Comparison of ENCODE assay signal across 14 mouse cellular contexts in the genomic region with DNA sequence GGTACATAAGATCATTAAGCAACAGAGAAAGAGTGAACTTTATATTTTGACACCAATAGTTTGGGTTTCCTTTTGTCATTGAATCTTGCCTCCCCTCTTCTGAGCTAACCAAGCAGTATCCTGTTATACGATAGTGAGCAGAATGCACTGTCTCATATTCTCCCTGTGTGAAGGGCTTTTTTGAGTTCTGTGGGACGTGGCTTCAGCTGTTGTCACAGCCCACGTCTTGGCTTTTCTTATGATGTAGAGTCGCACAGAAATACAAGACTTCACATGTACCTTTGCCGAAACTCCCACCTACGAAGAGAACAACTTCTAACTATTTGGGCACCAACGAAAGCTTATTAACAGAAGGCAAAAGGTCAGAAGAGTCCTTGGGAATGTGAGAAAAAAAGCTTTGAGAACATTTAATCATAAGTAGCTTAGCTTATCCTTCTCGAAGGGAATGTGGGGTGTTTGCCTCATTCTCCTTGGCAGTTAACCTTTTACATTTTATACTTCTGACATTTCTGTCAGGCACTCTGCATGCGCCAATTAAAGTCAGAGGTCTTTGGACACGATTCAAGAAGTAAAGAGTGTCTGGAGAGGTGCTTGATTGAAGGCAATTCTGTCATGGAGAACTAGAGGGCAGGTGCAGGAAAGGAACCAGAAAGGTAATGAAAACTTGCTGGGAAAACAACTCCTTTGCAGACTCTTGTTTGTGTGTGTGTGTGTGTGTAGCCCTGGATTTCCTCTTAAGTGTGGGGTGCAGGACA. TPM values are rescaled to one million over a fixed set of nuclear protein-coding genes. Genes with fewer than 3 reads are reported as not detected.
DNase-seq lines count a peak whose midpoint lies in the region; ATAC-seq and TF ChIP-seq lines count a peak whose summit lies in the region.
"Had no signal": no experiment of that assay in that cellular context is flagged by ENCODE, and none has a peak within 500 bp of the region (broad histone marks: within the 10 kb centered on the region; RNA-seq: fewer than 3 reads in every experiment).

No protein-coding gene starts in this region.

- no peaks in the 10 kb centered on the region for H3K27me3 ChIP-seq in kidney, adult 2 months (replicated peaks; ENCODE audit: control insufficient read depth, insufficient read depth, low read length)
- H3K27me3 ChIP-seq in kidney, embryonic 15.5 days = no peaks in the 10 kb centered on the region
- H3K27me3 ChIP-seq: embryonic facial prominence, embryonic 12.5 days; forebrain, embryonic 12.5 days had no signal

- no peak overlapping the region for H3K4me2 ChIP-seq in kidney, embryonic 15.5 days
- H3K4me2 ChIP-seq: embryonic facial prominence, embryonic 12.5 days; forebrain, embryonic 12.5 days had no signal

- no peak for TF ChIP-seq CTCF in kidney, adult 2 months (conservative IDR thresholded peaks at IDR 0.05; ENCODE audit: insufficient read depth, insufficient read length, low read depth, low read length)

- no peaks in the 10 kb centered on the region; the same call in 1 of the 2 replicates for H3K36me3 ChIP-seq in kidney, adult 2 months (ENCODE audit: control insufficient read depth, insufficient read depth, low read length)
- H3K36me3 ChIP-seq in kidney, embryonic 15.5 days = no peaks in the 10 kb centered on the region
- H3K36me3 ChIP-seq: embryonic facial prominence, embryonic 12.5 days; forebrain, embryonic 12.5 days had no signal

- intact Hi-C loops in left cerebral cortex, postnatal 36 days (cut with DNase I) = no loop called here

- no peaks in the 10 kb centered on the region for H3K4me1 ChIP-seq in kidney, adult 2 months (ENCODE audit: control insufficient read depth, insufficient read depth, low read length)
- no peaks in the 10 kb centered on the region for H3K4me1 ChIP-seq in kidney, embryonic 15.5 days
- H3K4me1 ChIP-seq: embryonic facial prominence, embryonic 12.5 days had no signal

- WGBS in kidney, adult 2 months = 45% methylated on average over 10 of the region's 10 CpGs
- 55% methylated on average over 10 of the region's 10 CpGs for WGBS in kidney, embryonic 15.5 days

- H3K4me3 ChIP-seq in kidney, adult 2 months (ENCODE audit: insufficient read depth, low read depth, low read length) = no peak overlapping the region
- no peak overlapping the region for H3K4me3 ChIP-seq in kidney, embryonic 15.5 days (replicated peaks)
- H3K4me3 ChIP-seq: embryonic facial prominence, embryonic 12.5 days; forebrain, embryonic 12.5 days had no signal

- no peak for ATAC-seq in kidney, embryonic 15.5 days (replicated peaks; ENCODE audit: low FRiP score)

- TF ChIP-seq POLR2A in kidney, adult 2 months (IDR thresholded peaks at IDR 0.05; ENCODE audit: low read depth, low read length) = no peak

- H3K9me3 ChIP-seq in kidney, embryonic 15.5 days (replicated peaks) = no peaks in the 10 kb centered on the region
- H3K9me3 ChIP-seq: embryonic facial prominence, embryonic 12.5 days; forebrain, embryonic 12.5 days had no signal

- H3K9ac ChIP-seq in kidney, embryonic 15.5 days = no peak overlapping the region
- H3K9ac ChIP-seq: embryonic facial prominence, embryonic 12.5 days; forebrain, embryonic 12.5 days had no signal

- H3K27ac ChIP-seq in kidney, adult 2 months (ENCODE audit: insufficient read depth, low read depth, low read length) = no peak overlapping the region
- H3K27ac ChIP-seq in kidney, embryonic 15.5 days = no peak overlapping the region
- H3K27ac ChIP-seq: embryonic facial prominence, embryonic 12.5 days; forebrain, embryonic 12.5 days; macrophage had no signal

- peak; percentile 21 for DNase-seq in kidney, adult 2 months
- DNase-seq in right cerebral cortex, adult 2 months (ENCODE audit: low spot score in 2 of 2) = peak; percentile 58 to 63
- no peak for DNase-seq in right cerebral cortex, postnatal 4 days
- peak; percentile 39 to 40 for DNase-seq in left cerebral cortex, postnatal 36 days (ENCODE audit: low spot score in 2 of 2)
- DNase-seq in urinary bladder, adult 2 months (ENCODE audit: low spot score) = no peak
- DNase-seq in thymus, postnatal 14 days = no peak
- DNase-seq: cerebellum, adult 9-11 months had no signal

RNA-seq across cellular contexts. Expression of a gene that starts 27.1 kb away (rescaled TPM):
- not detected in 2 replicates for polyA plus RNA-seq in kidney, adult 2 months (2012; rRNA removed)
- not detected in 2 replicates for polyA plus RNA-seq in kidney, embryonic 15.5 days (2015; fragmentation: Nextera tagmentation; extraction: Ambion mirVana)
- not detected for total RNA-seq in left cerebral cortex, postnatal 36 days (2021)
- not detected in 2 replicates for polyA plus RNA-seq in urinary bladder, adult 2 months (2012; rRNA removed)
- total RNA-seq: granulocyte monocyte progenitor cell, adult 5-6 weeks; layer of hippocampus, postnatal 14 days had no signal
- polyA plus RNA-seq: embryonic facial prominence, embryonic 12.5 days; forebrain, embryonic 12.5 days; intestine, embryonic 14.5 days; macrophage had no signal

RNA-seq across cellular contexts. Expression of a gene that starts 27.8 kb away (rescaled TPM):
- polyA plus RNA-seq in kidney, adult 2 months (2012; rRNA removed) = 1.3 and 2.0 TPM in 2 replicates
- polyA plus RNA-seq in kidney, embryonic 15.5 days (2015; fragmentation: Nextera tagmentation; extraction: Ambion mirVana) = 2.6 and 2.9 TPM in 2 replicates
- total RNA-seq in left cerebral cortex, postnatal 36 days (2021) = 10 to 100 TPM; 17.7 to 28.7 TPM
- 5.9 and 6.7 TPM in 2 replicates for polyA plus RNA-seq in urinary bladder, adult 2 months (2012; rRNA removed)
- total RNA-seq: granulocyte monocyte progenitor cell, adult 5-6 weeks had no signal
- polyA plus RNA-seq: macrophage had no signal

Comparison
In these comparisons a context has a peak if more than half of its experiments do, and no peak if none do; other contexts are left out.
1. DNase-seq: peak in kidney, adult 2 months (single experiment), right cerebral cortex, adult 2 months (2 of 2) and left cerebral cortex, postnatal 36 days (2 of 2); none in right cerebral cortex, postnatal 4 days (single experiment), urinary bladder, adult 2 months (single experiment) and thymus, postnatal 14 days (single experiment).